Comparison of ENCODE assay signal across 8 mouse cellular contexts in the genomic region with DNA sequence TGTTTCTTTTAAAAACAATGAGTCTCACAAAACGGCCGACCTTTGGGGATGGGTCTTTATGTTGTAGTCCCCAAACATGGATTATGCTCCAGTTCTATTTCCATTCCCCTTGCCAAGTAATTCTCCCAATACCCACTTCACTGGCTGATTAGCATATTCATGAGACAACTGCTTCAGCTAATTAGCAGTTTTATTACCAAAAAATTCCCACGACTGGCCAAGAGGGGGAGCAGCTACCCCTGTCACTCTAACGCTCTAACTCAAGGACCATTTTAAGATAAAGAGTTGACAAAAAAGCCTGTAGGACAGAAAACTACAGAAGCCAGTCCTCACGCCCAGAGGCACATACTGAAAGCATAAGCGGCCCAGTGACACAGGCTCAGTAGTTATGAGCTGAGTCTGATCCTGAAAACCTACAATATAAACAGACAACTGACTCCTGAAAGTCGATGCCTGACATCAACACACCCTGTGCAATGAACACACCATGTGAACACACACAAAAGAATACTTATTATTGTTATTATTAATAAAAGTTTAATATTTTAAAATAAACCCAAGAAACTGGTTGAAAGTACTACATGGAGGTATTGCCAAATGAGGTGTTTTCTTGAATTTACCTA.
DNase-seq lines count a peak whose midpoint lies in the region; ATAC-seq and TF ChIP-seq lines count a peak whose summit lies in the region.

No protein-coding gene starts in this region.

- 25% methylated on average over 7 of the region's 7 CpGs for WGBS in forebrain, postnatal 0 days
- 40% methylated on average over 7 of the region's 7 CpGs for WGBS in midbrain, embryonic 14.5 days

- H3K4me2 ChIP-seq in forebrain, postnatal 0 days (ENCODE audit: low read depth) = no peak overlapping the region
- H3K4me2 ChIP-seq in midbrain, embryonic 14.5 days (ENCODE audit: low read length) = no peak overlapping the region

- no peak for ATAC-seq in cerebellum, adult (ENCODE audit: insufficient number of reproducible peaks, low FRiP score, low TSS enrichment)
- peak; percentile 62 for ATAC-seq in forebrain, postnatal 0 days
- ATAC-seq in midbrain, embryonic 14.5 days (ENCODE audit: low FRiP score, low TSS enrichment) = no peak
- ATAC-seq in frontal cortex, adult (ENCODE audit: low TSS enrichment) = no peak

- no peak overlapping the region for H3K9ac ChIP-seq in forebrain, postnatal 0 days
- H3K9ac ChIP-seq in midbrain, embryonic 14.5 days (replicated peaks; ENCODE audit: low read length) = no peak overlapping the region

- no peak overlapping the region for H3K27ac ChIP-seq in forebrain, postnatal 0 days (ENCODE audit: low read depth, low read length)
- H3K27ac ChIP-seq in midbrain, embryonic 14.5 days (replicated peaks; ENCODE audit: low read depth, low read length) = no peak overlapping the region

- DNase-seq in cerebellum, postnatal 10 days = peak; percentile 73 to 76
- DNase-seq in ovary, postnatal 14 days (ENCODE audit: low spot score) = peak; percentile 3
- DNase-seq in ovary, adult 18-20 months (ENCODE audit: low spot score) = no peak
- DNase-seq in forebrain, postnatal 0 days = peak; percentile 56
- peak; percentile 9 for DNase-seq in layer of hippocampus, adult 9-11 months
- DNase-seq in midbrain, embryonic 14.5 days = peak; percentile 69

- peak; percentile 50 for TF ChIP-seq CTCF in forebrain, postnatal 0 days (IDR thresholded peaks at IDR 0.05; ENCODE audit: low read depth)

- H3K4me1 ChIP-seq in forebrain, postnatal 0 days (ENCODE audit: insufficient read depth) = no peaks in the 10 kb centered on the region
- no peaks in the 10 kb centered on the region for H3K4me1 ChIP-seq in midbrain, embryonic 14.5 days (ENCODE audit: control insufficient read depth, insufficient read depth, low read length)

- no peaks in the 10 kb centered on the region for H3K36me3 ChIP-seq in forebrain, postnatal 0 days (ENCODE audit: insufficient read depth)
- no peaks in the 10 kb centered on the region for H3K36me3 ChIP-seq in midbrain, embryonic 14.5 days (ENCODE audit: control insufficient read depth, insufficient read depth, low read length)

- H3K9me3 ChIP-seq in forebrain, postnatal 0 days (ENCODE audit: low read length) = no peaks in the 10 kb centered on the region
- no peaks in the 10 kb centered on the region for H3K9me3 ChIP-seq in midbrain, embryonic 14.5 days (ENCODE audit: control insufficient read depth, low read length)

- H3K27me3 ChIP-seq in forebrain, postnatal 0 days (ENCODE audit: insufficient read depth, low read length) = no peaks in the 10 kb centered on the region
- H3K27me3 ChIP-seq in midbrain, embryonic 14.5 days (ENCODE audit: control insufficient read depth, insufficient read depth, low read length) = no peaks in the 10 kb centered on the region

- H3K4me3 ChIP-seq in forebrain, postnatal 0 days (ENCODE audit: low read depth, low read length) = no peak overlapping the region
- no peak overlapping the region for H3K4me3 ChIP-seq in midbrain, embryonic 14.5 days (replicated peaks; ENCODE audit: low read depth, low read length)
